24 mouse cellular contexts compared by ENCODE assay signal in genomic region chr1:138126843-138127242, GRCm38 (mm10). TPM values are rescaled to one million over a fixed set of nuclear protein-coding genes. Genes with fewer than 3 reads are reported as not detected.
DNase-seq lines count a peak whose midpoint lies in the region; ATAC-seq and TF ChIP-seq lines count a peak whose summit lies in the region.
"Had no signal": no experiment of that assay in that cellular context is flagged by ENCODE, and none has a peak within 500 bp of the region (broad histone marks: within the 10 kb centered on the region; RNA-seq: fewer than 3 reads in every experiment).

No protein-coding gene starts in this region.

- ATAC-seq in hindbrain, embryonic 16.5 days: peak; percentile 40; the same call in 1 of the 2 replicates
- ATAC-seq in hindbrain, postnatal 0 days: no peak
- ATAC-seq: midbrain, embryonic 16.5 days had no signal

- H3K27me3 ChIP-seq in heart, adult 2 months (ENCODE audit: control insufficient read depth, insufficient read depth, low read length): no peaks in the 10 kb centered on the region
- H3K27me3 ChIP-seq in hindbrain, embryonic 16.5 days (replicated peaks; ENCODE audit: control insufficient read depth, insufficient read depth, low read length): no peaks in the 10 kb centered on the region
- H3K27me3 ChIP-seq in hindbrain, postnatal 0 days (ENCODE audit: insufficient read depth, low read length): no peaks in the 10 kb centered on the region
- H3K27me3 ChIP-seq: embryonic facial prominence, embryonic 15.5 days; forebrain, embryonic 12.5 days; limb, embryonic 13.5 days had no signal

- H3K27ac ChIP-seq in heart, adult 2 months: no peak overlapping the region
- no peak overlapping the region for H3K27ac ChIP-seq in hindbrain, embryonic 16.5 days (ENCODE audit: low read depth, low read length)
- H3K27ac ChIP-seq in hindbrain, postnatal 0 days: no peak overlapping the region
- H3K27ac ChIP-seq: embryonic facial prominence, embryonic 15.5 days; forebrain, embryonic 12.5 days; hindbrain, embryonic 14.5 days; kidney, postnatal 0 days; layer of hippocampus, adult 2 months; left cerebral cortex, adult 2 months; limb, embryonic 13.5 days; liver, embryonic 14.5 days had no signal

- no peaks in the 10 kb centered on the region for H3K4me1 ChIP-seq in heart, adult 2 months (ENCODE audit: control insufficient read depth, insufficient read depth, low read length)
- no peaks in the 10 kb centered on the region for H3K4me1 ChIP-seq in hindbrain, embryonic 16.5 days (ENCODE audit: control insufficient read depth, insufficient read depth, low read depth, low read length)
- H3K4me1 ChIP-seq in hindbrain, postnatal 0 days (ENCODE audit: insufficient read depth, low read length): no peaks in the 10 kb centered on the region
- H3K4me1 ChIP-seq: embryonic facial prominence, embryonic 15.5 days; limb, embryonic 13.5 days had no signal

- H3K4me3 ChIP-seq in heart, adult 2 months: no peak overlapping the region
- H3K4me3 ChIP-seq in hindbrain, embryonic 16.5 days (ENCODE audit: low read length): no peak overlapping the region
- H3K4me3 ChIP-seq in hindbrain, postnatal 0 days (ENCODE audit: low read length): no peak overlapping the region
- H3K4me3 ChIP-seq: embryonic facial prominence, embryonic 15.5 days; forebrain, embryonic 12.5 days; layer of hippocampus, adult 2 months; left cerebral cortex, adult 2 months; limb, embryonic 13.5 days had no signal

- no peak for TF ChIP-seq POLR2A in heart, adult 2 months (IDR thresholded peaks at IDR 0.05; ENCODE audit: insufficient read depth, low read depth, low read length)
- no peak for TF ChIP-seq POLR2A in brain, embryonic 14.5 days (IDR thresholded peaks at IDR 0.05; ENCODE audit: borderline replicate concordance, extremely low read depth, insufficient read depth, insufficient read length, poor library complexity, severe bottlenecking)

- no peaks in the 10 kb centered on the region for H3K36me3 ChIP-seq in heart, adult 2 months (ENCODE audit: control insufficient read depth, insufficient read depth, low read length)
- no peaks in the 10 kb centered on the region for H3K36me3 ChIP-seq in hindbrain, embryonic 16.5 days (ENCODE audit: control insufficient read depth, insufficient read depth, low read length)
- H3K36me3 ChIP-seq in hindbrain, postnatal 0 days (ENCODE audit: insufficient read depth, low read length): no peaks in the 10 kb centered on the region
- H3K36me3 ChIP-seq: embryonic facial prominence, embryonic 15.5 days; forebrain, embryonic 12.5 days; limb, embryonic 13.5 days had no signal

- WGBS in heart, adult 2 months: 36% methylated on average over 8 of the region's 8 CpGs
- WGBS in hindbrain, embryonic 16.5 days: 55% methylated on average over 8 of the region's 8 CpGs
- 56% methylated on average over 8 of the region's 8 CpGs for WGBS in hindbrain, postnatal 0 days

- H3K9me3 ChIP-seq in hindbrain, embryonic 16.5 days (ENCODE audit: control insufficient read depth, low read length): no peaks in the 10 kb centered on the region
- no peaks in the 10 kb centered on the region for H3K9me3 ChIP-seq in hindbrain, postnatal 0 days (ENCODE audit: low read length)
- H3K9me3 ChIP-seq: embryonic facial prominence, embryonic 15.5 days; forebrain, embryonic 12.5 days; limb, embryonic 13.5 days had no signal

- no peak overlapping the region for H3K4me2 ChIP-seq in hindbrain, embryonic 16.5 days (ENCODE audit: low read length)
- no peak overlapping the region for H3K4me2 ChIP-seq in hindbrain, postnatal 0 days (ENCODE audit: low read depth, low read length)
- H3K4me2 ChIP-seq: embryonic facial prominence, embryonic 15.5 days; forebrain, embryonic 12.5 days; hindbrain, embryonic 14.5 days; limb, embryonic 13.5 days had no signal

- no peak for TF ChIP-seq EP300 in heart, adult 2 months (IDR thresholded peaks at IDR 0.05; ENCODE audit: insufficient read depth, low read depth, low read length)

- DNase-seq in heart, adult 8-10 months (ENCODE audit: low spot score): peak; percentile 4
- DNase-seq in heart, adult 2 months: no peak
- DNase-seq in hindbrain, postnatal 0 days (ENCODE audit: low spot score): no peak
- peak; percentile 66 for DNase-seq in A20 (ENCODE audit: low read depth, low spot score)
- peak; percentile 49 for DNase-seq in brain, embryonic 14.5 days (ENCODE audit: low read depth)
- DNase-seq in kidney, postnatal 14 days: no peak
- DNase-seq: adrenal gland, postnatal 36 days; cerebellum, adult 9-11 months; embryo, embryonic 11 days; kidney, adult 11 months; lung, postnatal 10 days; right cerebral cortex, postnatal 25 days; thymus, postnatal 14 days had no signal

- no peaks in the 10 kb centered on the region for H3K79me2 ChIP-seq in heart, adult 2 months (replicated peaks; ENCODE audit: control insufficient read depth, insufficient read depth, low read length)

- H3K9ac ChIP-seq in heart, adult 2 months (ENCODE audit: low read depth, low read length): no peak overlapping the region
- no peak overlapping the region for H3K9ac ChIP-seq in hindbrain, embryonic 16.5 days (ENCODE audit: low read depth, low read length)
- no peak overlapping the region for H3K9ac ChIP-seq in hindbrain, postnatal 0 days (replicated peaks; ENCODE audit: low read length)
- H3K9ac ChIP-seq: embryonic facial prominence, embryonic 15.5 days; forebrain, embryonic 12.5 days; hindbrain, embryonic 14.5 days; limb, embryonic 13.5 days; liver, embryonic 14.5 days had no signal

- intact Hi-C loops in heart, adult 2 months (cut with DNase I): no loop called here

- no peak for TF ChIP-seq CTCF in heart, adult 2 months (IDR thresholded peaks at IDR 0.05)
- TF ChIP-seq CTCF in hindbrain, postnatal 0 days (IDR thresholded peaks at IDR 0.05; ENCODE audit: low read depth): no peak
- no peak for TF ChIP-seq CTCF in brain, embryonic 14.5 days (IDR thresholded peaks at IDR 0.05; ENCODE audit: borderline replicate concordance, extremely low read depth, insufficient read depth, insufficient read length)

RNA-seq across cellular contexts. Expression of gene Ptprc, which starts 48.7 kb away (rescaled TPM):
- 1 to 10 TPM; 3.2 to 8.7 (median 3.7) TPM for total RNA-seq in heart, adult 8-10 months (2022)
- total RNA-seq in heart, adult 2 months (2021): 1 to 10 TPM; 5.0 to 5.8 TPM
- 7.1 and 8.0 TPM in 2 replicates for polyA plus RNA-seq in heart, adult 2 months (2012; rRNA removed)
- polyA plus RNA-seq in hindbrain, embryonic 16.5 days (2015; fragmentation: Nextera tagmentation; extraction: Ambion mirVana): 1.2 and 1.3 TPM in 2 replicates
- total RNA-seq in hindbrain, postnatal 0 days (2014; rRNA removed): 1.2 and 2.0 TPM in 2 replicates
- polyA plus RNA-seq in hindbrain, postnatal 0 days (2015; fragmentation: Nextera tagmentation; extraction: Ambion mirVana): 1.2 and 1.3 TPM in 2 replicates
- 0.63 and 1.2 TPM in 2 replicates for polyA plus RNA-seq in brain, embryonic 14.5 days (2012; rRNA removed)
- polyA plus RNA-seq: C2C12 had no signal

Comparison
In these comparisons a context has a peak if more than half of its experiments do, and no peak if none do; other contexts are left out.
1. DNase-seq: peak in heart, adult 8-10 months (single experiment), A20 (single experiment) and brain, embryonic 14.5 days (single experiment); none in heart, adult 2 months (0 of 2), hindbrain, postnatal 0 days (single experiment) and kidney, postnatal 14 days (single experiment).